Mouse (Mus musculus): ENCODE data around the gene Psmb5.

Psmb5 gene

GRCm38 (mm10) chr14:54617897-54618365, at the start of gene Psmb5:
Gene Psmb5, minus strand, starts transcription at chr14:54618022.
- peak; percentile 95 for DNase-seq

GRCm38 (mm10) chr14:54664477-54665222, 46.8 kb upstream of the Psmb5 start:
- no peak for DNase-seq

- DNase-seq = no peak
Observed at GRCm38 (mm10) chr14:54660009-54660408, 42.2 kb upstream of the Psmb5 start.

- DNase-seq = peak; percentile 93
Observed at GRCm38 (mm10) chr14:54653496-54653895, 35.7 kb upstream of the Psmb5 start.

GRCm38 (mm10) chr14:54652787-54653186, 35.0 kb upstream of the Psmb5 start:
- peak; percentile 47 for DNase-seq

GRCm38 (mm10) chr14:54651556-54651955, 33.7 kb upstream of the Psmb5 start:
- DNase-seq = no peak

- DNase-seq = peak; percentile 96
Observed at GRCm38 (mm10) chr14:54650621-54651454, 33.0 kb upstream of the Psmb5 start.

GRCm38 (mm10) chr14:54647900-54648299, 30.1 kb upstream of the Psmb5 start:
- DNase-seq = no peak

- DNase-seq = no peak
Observed at GRCm38 (mm10) chr14:54646898-54647636, 29.2 kb upstream of the Psmb5 start.

GRCm38 (mm10) chr14:54646455-54646854, 28.6 kb upstream of the Psmb5 start:
- DNase-seq = no peak

- DNase-seq = no peak
Observed at GRCm38 (mm10) chr14:54644294-54644693, 26.5 kb upstream of the Psmb5 start.

- no peak for DNase-seq
Observed at GRCm38 (mm10) chr14:54643011-54643410, 25.2 kb upstream of the Psmb5 start.

GRCm38 (mm10) chr14:54642224-54642944, 24.6 kb upstream of the Psmb5 start:
- no peak for DNase-seq

- DNase-seq = peak; percentile 94
Observed at GRCm38 (mm10) chr14:54641305-54641969, 23.6 kb upstream of the Psmb5 start, which contains the start of gene Cdh24. Gene Cdh24, minus strand, starts transcription at chr14:54641364.

- no peak for DNase-seq
Observed at GRCm38 (mm10) chr14:54640946-54641304, 23.1 kb upstream of the Psmb5 start, which contains the start of gene Gm17606. Gene Gm17606, plus strand, starts transcription at chr14:54640952.

- DNase-seq = no peak
Observed at GRCm38 (mm10) chr14:54640121-54640520, 22.3 kb upstream of the Psmb5 start.

GRCm38 (mm10) chr14:54638210-54638609, 20.4 kb upstream of the Psmb5 start:
- no peak for DNase-seq

GRCm38 (mm10) chr14:54636954-54637353, 19.1 kb upstream of the Psmb5 start:
- DNase-seq = peak; percentile 52

GRCm38 (mm10) chr14:54634182-54634581, 16.4 kb upstream of the Psmb5 start:
- DNase-seq = no peak

- no peak for DNase-seq
Observed at GRCm38 (mm10) chr14:54632252-54632651, 14.4 kb upstream of the Psmb5 start.

GRCm38 (mm10) chr14:54631240-54631599, 13.4 kb upstream of the Psmb5 start:
- no peak for DNase-seq
